Mouse (Mus musculus): ENCODE results near the gene Piwil4. TPM values are rescaled to one million over a fixed set of nuclear protein-coding genes. Genes with fewer than 3 reads are reported as not detected.

The Piwil4 gene
- not detected in 2 replicates for polyA plus RNA-seq (2014; fragmentation: Nextera tagmentation; extraction: Ambion mirVana)

DNA sequence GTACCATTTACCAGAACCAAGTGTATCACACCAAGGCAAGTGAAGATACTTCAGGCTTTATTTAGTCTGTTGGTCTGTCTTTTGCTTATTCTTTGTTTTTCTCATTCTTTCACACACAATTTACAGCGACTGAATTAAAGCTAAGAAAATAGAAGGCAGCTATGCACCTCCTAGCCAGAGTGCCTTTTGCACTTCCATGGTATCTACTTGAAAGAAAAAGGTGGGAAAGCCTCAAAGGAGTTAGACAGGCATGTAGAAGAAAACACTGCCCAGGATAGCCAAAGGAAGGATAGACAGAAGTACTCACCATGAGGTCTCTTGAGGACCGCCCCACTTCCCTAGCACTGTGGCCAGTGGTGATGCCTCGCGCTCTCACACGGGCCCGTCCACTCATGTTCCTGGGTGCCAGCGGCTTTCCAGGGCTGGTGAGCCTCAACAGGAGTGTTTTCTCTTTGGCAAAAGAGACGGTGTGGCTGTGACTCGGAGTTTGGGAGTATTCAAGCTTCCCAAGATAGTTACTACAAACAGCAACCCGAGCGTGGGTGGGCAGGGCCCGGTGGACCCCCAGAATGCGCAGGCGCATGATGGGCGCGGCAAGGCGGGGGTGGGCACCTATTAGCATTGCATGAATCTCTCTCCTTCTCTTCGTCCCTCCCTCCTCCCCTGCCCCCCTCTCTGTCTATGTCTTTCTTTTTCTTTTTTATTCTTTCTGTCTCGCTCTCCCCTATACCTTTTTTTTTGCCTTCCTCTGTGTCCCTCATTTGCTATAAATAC lies at the start of gene Piwil4:
Gene Piwil4 (minus strand): TSS at position 583 of the 774 bp plus-strand sequence.
- no peak for ATAC-seq (replicated peaks; ENCODE audit: insufficient number of reproducible peaks, low FRiP score, low TSS enrichment, low read depth)
- Histone ChIP-seq H3K27ac (replicated peaks; ENCODE audit: low read depth, low read length) (no peak within 1 kb of the TSS), H3K4me1 (ENCODE audit: control insufficient read depth, insufficient read depth, low read length) (no peaks in the 10 kb centered on the region), H3K27me3 (ENCODE audit: control insufficient read depth, insufficient read depth, low read length) (no peaks in the 10 kb centered on the region), H3K9ac (replicated peaks; ENCODE audit: low read length) (no peak within 1 kb of the TSS), H3K36me3 (replicated peaks; ENCODE audit: control insufficient read depth, insufficient read depth, low read depth, low read length) (no peaks in the 10 kb centered on the region), H3K4me3 (ENCODE audit: low read depth, low read length) (no peak within 1 kb of the TSS), H3K4me2 (ENCODE audit: low read depth, low read length) (no peak within 1 kb of the TSS), H3K9me3 (replicated peaks; ENCODE audit: control insufficient read depth, low read length) (no peaks in the 10 kb centered on the region)
- WGBS, result 87% methylated on average over 19 of the region's 19 CpGs
- no peak for DNase-seq (ENCODE audit: low spot score)

- no peaks in the 10 kb centered on the region for H3K4me1 ChIP-seq (ENCODE audit: control insufficient read depth, insufficient read depth, low read length)
- H3K36me3 ChIP-seq (replicated peaks; ENCODE audit: control insufficient read depth, insufficient read depth, low read depth, low read length), result no peaks in the 10 kb centered on the region
- ATAC-seq (replicated peaks; ENCODE audit: insufficient number of reproducible peaks, low FRiP score, low TSS enrichment, low read depth) (no peak), DNase-seq (ENCODE audit: low spot score) (no peak)
- no peak overlapping the region for H3K4me2 ChIP-seq (ENCODE audit: low read depth, low read length)
- H3K9me3 ChIP-seq (replicated peaks; ENCODE audit: control insufficient read depth, low read length), result no peaks in the 10 kb centered on the region
- H3K4me3 ChIP-seq (ENCODE audit: low read depth, low read length), result no peak overlapping the region
- WGBS, result 93% methylated on average over 6 of the region's 6 CpGs
- H3K27me3 ChIP-seq (ENCODE audit: control insufficient read depth, insufficient read depth, low read length), result no peaks in the 10 kb centered on the region
- no peak overlapping the region for H3K9ac ChIP-seq (replicated peaks; ENCODE audit: low read length)
- no peak overlapping the region for H3K27ac ChIP-seq (replicated peaks; ENCODE audit: low read depth, low read length)
Measured at GRCm38 (mm10) chr9:14787356-14787755, 46.8 kb upstream of the Piwil4 start.

DNA sequence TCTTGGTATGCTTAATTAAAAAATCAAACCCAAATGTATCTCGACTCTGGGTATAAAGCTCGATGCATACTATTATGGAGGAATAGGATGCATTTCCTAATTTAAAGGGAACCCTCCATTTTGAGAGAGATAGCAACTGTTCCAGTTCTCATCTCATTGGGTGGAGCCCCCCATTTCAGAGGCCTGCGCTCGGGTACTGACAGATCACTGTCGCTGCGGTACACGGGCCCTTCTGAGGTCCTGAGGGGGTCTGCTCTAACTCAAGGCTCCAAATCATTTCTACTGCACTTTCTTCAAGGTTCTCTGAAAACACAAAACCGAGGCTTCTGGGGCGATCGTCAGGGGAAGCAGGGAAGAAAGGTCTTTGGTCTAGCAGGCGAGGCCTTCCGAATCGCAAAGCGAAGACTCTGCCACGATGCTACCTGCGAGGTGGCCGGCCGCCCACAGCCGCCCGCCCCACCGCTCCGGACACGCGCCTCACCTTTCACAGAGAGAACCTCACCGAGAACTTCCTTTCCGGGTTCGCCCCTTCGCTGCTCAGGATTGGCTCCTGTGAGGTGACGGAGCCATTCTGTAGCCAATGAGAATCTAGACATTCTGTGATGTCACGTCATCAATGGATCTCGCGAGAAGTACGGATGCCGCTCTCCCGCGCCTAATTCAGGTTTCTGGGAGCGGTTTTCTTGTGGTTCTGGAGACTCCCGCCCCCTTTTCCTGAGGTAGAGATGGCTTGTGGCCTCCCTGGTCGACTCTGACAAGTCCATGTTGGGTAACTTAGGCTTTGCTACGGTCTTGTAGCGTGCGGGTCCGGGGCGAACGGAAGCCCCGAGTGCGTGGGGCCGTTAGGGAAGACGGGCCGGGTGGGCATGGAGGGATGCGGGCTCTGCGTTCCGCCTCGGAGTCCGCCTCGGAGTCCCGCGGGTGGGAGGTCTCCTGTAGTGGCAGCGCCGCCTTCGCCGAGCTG lies 43.8 kb upstream of the Piwil4 start, which contains the start of the genes Mre11a and Ankrd49:
Gene Mre11a (plus strand): TSS at position 616 of the 964 bp plus-strand sequence.
Gene Ankrd49 (minus strand): TSS at position 818 of the 964 bp plus-strand sequence.
- under 1% methylated on average over 62 of the region's 62 CpGs for WGBS
- Histone ChIP-seq H3K9ac (replicated peaks; ENCODE audit: low read length) (peak within 1 kb of the TSS; percentile 76), H3K4me1 (ENCODE audit: control insufficient read depth, insufficient read depth, low read length) (no peaks in the 10 kb centered on the region), H3K9me3 (replicated peaks; ENCODE audit: control insufficient read depth, low read length) (no peaks in the 10 kb centered on the region), H3K4me3 (ENCODE audit: low read depth, low read length) (peak within 1 kb of the TSS; percentile 58), H3K4me2 (ENCODE audit: low read depth, low read length) (peak within 1 kb of the TSS; percentile 46), H3K27me3 (ENCODE audit: control insufficient read depth, insufficient read depth, low read length) (no peaks in the 10 kb centered on the region), H3K27ac (replicated peaks; ENCODE audit: low read depth, low read length) (peak within 1 kb of the TSS; percentile 72), H3K36me3 (replicated peaks; ENCODE audit: control insufficient read depth, insufficient read depth, low read depth, low read length) (peaks cover 3% of the 10 kb centered on the region)
- ATAC-seq (replicated peaks; ENCODE audit: insufficient number of reproducible peaks, low FRiP score, low TSS enrichment, low read depth) (peak; percentile 99), DNase-seq (ENCODE audit: low spot score) (peak; percentile 99)

DNA sequence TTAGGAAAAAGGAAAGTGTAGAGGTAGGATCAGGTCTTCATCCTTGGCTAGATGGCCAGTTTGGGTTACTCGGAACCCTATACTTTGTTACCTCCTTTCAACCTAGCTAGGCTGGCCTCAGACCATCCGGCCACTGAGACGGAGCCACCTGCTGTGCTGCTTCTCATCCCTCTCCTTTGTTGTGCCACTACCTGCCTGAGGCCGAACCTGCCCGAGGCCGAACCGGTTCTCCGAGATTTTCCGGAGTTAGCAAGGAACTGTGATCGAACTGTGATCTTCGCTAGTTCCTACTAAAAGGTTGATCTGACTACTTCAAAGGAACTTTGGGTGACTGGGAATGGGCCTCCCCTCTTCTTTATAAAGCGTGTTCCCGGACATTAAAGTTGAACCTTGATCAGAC lies 37.8 kb upstream of the Piwil4 start:
- Histone ChIP-seq H3K4me3 (ENCODE audit: low read depth, low read length) (no peak overlapping the region), H3K4me1 (ENCODE audit: control insufficient read depth, insufficient read depth, low read length) (no peaks in the 10 kb centered on the region), H3K27ac (replicated peaks; ENCODE audit: low read depth, low read length) (no peak overlapping the region), H3K4me2 (ENCODE audit: low read depth, low read length) (no peak overlapping the region), H3K9ac (replicated peaks; ENCODE audit: low read length) (no peak overlapping the region), H3K27me3 (ENCODE audit: control insufficient read depth, insufficient read depth, low read length) (no peaks in the 10 kb centered on the region), H3K9me3 (replicated peaks; ENCODE audit: control insufficient read depth, low read length) (no peaks in the 10 kb centered on the region), H3K36me3 (replicated peaks; ENCODE audit: control insufficient read depth, insufficient read depth, low read depth, low read length) (peaks cover 3% of the 10 kb centered on the region)
- DNase-seq (ENCODE audit: low spot score) (no peak), ATAC-seq (replicated peaks; ENCODE audit: insufficient number of reproducible peaks, low FRiP score, low TSS enrichment, low read depth) (no peak)
- WGBS, result 36% methylated on average over 13 of the region's 13 CpGs

DNA sequence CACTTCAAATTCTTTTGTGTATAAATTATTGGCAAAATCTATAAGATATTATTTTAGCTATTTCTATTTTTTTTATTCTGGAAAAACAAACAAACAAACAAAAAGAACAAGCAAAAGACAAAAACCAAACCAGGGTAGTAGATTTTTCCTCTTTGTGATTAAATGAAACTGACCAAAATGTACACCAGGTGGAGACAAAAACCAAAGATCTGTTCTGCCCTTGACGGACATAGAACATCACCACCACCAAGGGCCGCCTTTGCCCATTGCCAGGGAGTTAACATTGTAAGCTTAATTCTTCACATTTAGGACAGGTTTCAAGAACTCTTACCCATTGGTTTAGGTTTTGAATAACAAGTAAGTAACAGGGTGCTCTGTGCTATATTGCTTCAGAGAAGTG lies 33.3 kb upstream of the Piwil4 start:
- DNase-seq (ENCODE audit: low spot score) (no peak), ATAC-seq (replicated peaks; ENCODE audit: insufficient number of reproducible peaks, low FRiP score, low TSS enrichment, low read depth) (no peak)
- no peak overlapping the region for H3K27ac ChIP-seq (replicated peaks; ENCODE audit: low read depth, low read length)
- H3K4me3 ChIP-seq (ENCODE audit: low read depth, low read length), result no peak overlapping the region
- H3K4me1 ChIP-seq (ENCODE audit: control insufficient read depth, insufficient read depth, low read length), result peaks cover 3% of the 10 kb centered on the region; the same call in 1 of the 2 replicates
- no peak overlapping the region for H3K9ac ChIP-seq (replicated peaks; ENCODE audit: low read length)
- no peaks in the 10 kb centered on the region for H3K27me3 ChIP-seq (ENCODE audit: control insufficient read depth, insufficient read depth, low read length)
- H3K9me3 ChIP-seq (replicated peaks; ENCODE audit: control insufficient read depth, low read length), result no peaks in the 10 kb centered on the region
- WGBS, result 52% methylated on average over 2 of the region's 2 CpGs
- H3K36me3 ChIP-seq (replicated peaks; ENCODE audit: control insufficient read depth, insufficient read depth, low read depth, low read length), result no peaks in the 10 kb centered on the region
- H3K4me2 ChIP-seq (ENCODE audit: low read depth, low read length), result no peak overlapping the region

DNA sequence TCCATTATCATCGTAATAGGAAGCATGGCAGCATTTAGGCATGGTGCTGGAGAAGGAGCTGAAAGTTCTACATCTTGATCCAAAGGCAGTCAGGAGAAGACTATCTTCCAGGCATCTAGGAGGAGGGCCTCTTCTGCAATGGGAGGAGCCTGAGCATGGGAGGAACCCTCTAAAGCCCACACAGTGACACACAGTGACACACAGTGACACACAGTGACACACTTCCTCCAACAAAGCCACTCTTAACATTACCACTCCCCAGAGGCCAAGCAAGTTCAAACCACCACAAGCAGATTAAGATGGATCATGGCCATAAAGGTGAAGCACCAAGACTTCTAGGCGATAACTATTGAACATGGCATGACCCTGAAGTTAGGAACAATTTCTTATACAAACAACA lies 31.5 kb upstream of the Piwil4 start:
- no peak for ATAC-seq (replicated peaks; ENCODE audit: insufficient number of reproducible peaks, low FRiP score, low TSS enrichment, low read depth)

GRCm38 (mm10) chr9:14770803-14771471 lies 30.4 kb upstream of the Piwil4 start, which contains the start of gene 1700012B09Rik:
1700012B09Rik (minus strand) TSS chr9:14771030.
- Histone ChIP-seq H3K36me3 (replicated peaks; ENCODE audit: control insufficient read depth, insufficient read depth, low read depth, low read length) (no peaks in the 10 kb centered on the region), H3K4me2 (ENCODE audit: low read depth, low read length) (no peak within 1 kb of the TSS), H3K4me1 (ENCODE audit: control insufficient read depth, insufficient read depth, low read length) (peaks cover 3% of the 10 kb centered on the region; the same call in 1 of the 2 replicates), H3K27ac (replicated peaks; ENCODE audit: low read depth, low read length) (no peak within 1 kb of the TSS), H3K4me3 (ENCODE audit: low read depth, low read length) (no peak within 1 kb of the TSS), H3K9me3 (replicated peaks; ENCODE audit: control insufficient read depth, low read length) (no peaks in the 10 kb centered on the region), H3K27me3 (ENCODE audit: control insufficient read depth, insufficient read depth, low read length) (no peaks in the 10 kb centered on the region), H3K9ac (replicated peaks; ENCODE audit: low read length) (0 out of 2 replicates have a peak within 1 kb of the TSS, but pooled peaks have one; percentile 25)
- ATAC-seq (replicated peaks; ENCODE audit: insufficient number of reproducible peaks, low FRiP score, low TSS enrichment, low read depth), result 0 out of 2 replicates have a peak, but pooled peaks have one; percentile 48
- 16% methylated on average over 23 of the region's 23 CpGs for WGBS
- no peak for DNase-seq (ENCODE audit: low spot score)

More for the DNA sequence above, 31.5 kb upstream of the Piwil4 start:
- no peaks in the 10 kb centered on the region for H3K36me3 ChIP-seq (replicated peaks; ENCODE audit: control insufficient read depth, insufficient read depth, low read depth, low read length)
- no peaks in the 10 kb centered on the region for H3K9me3 ChIP-seq (replicated peaks; ENCODE audit: control insufficient read depth, low read length)
- H3K27me3 ChIP-seq (ENCODE audit: control insufficient read depth, insufficient read depth, low read length), result no peaks in the 10 kb centered on the region
- no peak for DNase-seq (ENCODE audit: low spot score)
- H3K4me2 ChIP-seq (ENCODE audit: low read depth, low read length), result no peak overlapping the region
- H3K4me1 ChIP-seq (ENCODE audit: control insufficient read depth, insufficient read depth, low read length), result peaks cover 3% of the 10 kb centered on the region; the same call in 1 of the 2 replicates
- no peak overlapping the region for H3K9ac ChIP-seq (replicated peaks; ENCODE audit: low read length)
- no peak overlapping the region for H3K4me3 ChIP-seq (ENCODE audit: low read depth, low read length)
- 90% methylated on average over 2 of the region's 2 CpGs for WGBS
- H3K27ac ChIP-seq (replicated peaks; ENCODE audit: low read depth, low read length), result no peak overlapping the region
